Mouse (Mus musculus): ENCODE measurements around the gene Nt5c2. TPM values are rescaled to one million over a fixed set of nuclear protein-coding genes. Genes with fewer than 3 reads are reported as not detected.

The Nt5c2 gene
- total RNA-seq, 1 experiment from 2014 or later, result 98.9 TPM

DNA sequence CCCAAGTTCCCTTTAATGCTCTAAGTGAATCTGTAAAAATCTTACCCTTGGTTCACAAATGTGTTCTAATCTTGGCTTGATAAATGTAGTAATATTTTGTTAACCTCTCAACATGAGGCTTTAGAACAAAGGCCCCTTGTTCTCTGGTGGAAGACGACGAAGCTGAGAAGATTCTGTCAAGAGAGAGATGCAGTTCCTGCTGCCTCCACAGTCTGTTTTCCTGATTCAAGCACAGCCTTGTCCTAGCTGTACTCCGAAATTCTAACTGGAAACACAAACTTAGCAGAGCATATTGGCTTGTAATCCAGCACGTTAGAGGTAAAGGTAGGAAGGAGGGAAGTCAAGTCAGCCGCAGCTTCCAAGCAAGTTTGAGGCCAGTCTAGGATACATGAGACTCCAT, 62.0 kb downstream of the Nt5c2 start:
- ATAC-seq (replicated peaks; ENCODE audit: low read depth, poor library complexity, severe bottlenecking), result no peak

DNA sequence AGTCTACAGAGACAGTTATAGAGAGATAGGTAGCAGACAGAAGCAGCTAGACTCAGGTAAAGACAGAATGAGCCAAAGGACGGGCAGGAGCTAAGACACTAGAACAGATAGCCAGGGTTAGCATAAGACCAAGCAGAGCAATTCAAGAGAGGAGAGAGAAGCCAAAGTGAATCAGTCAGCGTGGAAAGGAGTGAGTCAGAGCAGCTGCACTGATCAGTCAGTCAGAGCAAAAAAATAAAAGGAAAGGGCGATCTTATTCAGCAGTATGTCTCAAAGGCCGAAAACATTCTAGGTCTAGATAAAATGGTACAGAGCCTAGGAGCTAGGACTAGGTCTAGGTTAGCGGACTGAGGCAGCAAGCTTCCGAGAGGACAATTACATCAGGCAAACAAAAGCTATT, 70.6 kb downstream of the Nt5c2 start:
- ATAC-seq (replicated peaks; ENCODE audit: low read depth, poor library complexity, severe bottlenecking), result no peak

DNA sequence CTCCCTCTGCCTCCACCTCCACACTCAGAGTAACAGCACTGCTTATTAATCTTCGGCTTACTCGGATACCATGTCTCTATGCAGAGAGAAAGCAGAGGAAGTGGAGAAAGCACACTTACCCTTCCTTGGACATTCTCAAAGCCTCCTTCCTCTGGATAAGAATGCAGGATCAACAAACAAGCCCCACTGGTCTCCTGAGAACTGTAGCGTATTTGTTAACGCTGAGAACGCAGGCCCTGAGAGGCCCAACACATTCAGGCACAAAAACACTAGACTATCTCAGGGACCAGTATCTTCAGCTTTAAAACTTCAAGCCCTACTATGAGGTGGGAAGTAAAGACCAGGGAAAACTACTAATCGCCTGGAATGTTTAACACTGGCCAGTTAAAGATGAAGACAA, 77.8 kb downstream of the Nt5c2 start:
- ATAC-seq (replicated peaks; ENCODE audit: low read depth, poor library complexity, severe bottlenecking), result no peak

DNA sequence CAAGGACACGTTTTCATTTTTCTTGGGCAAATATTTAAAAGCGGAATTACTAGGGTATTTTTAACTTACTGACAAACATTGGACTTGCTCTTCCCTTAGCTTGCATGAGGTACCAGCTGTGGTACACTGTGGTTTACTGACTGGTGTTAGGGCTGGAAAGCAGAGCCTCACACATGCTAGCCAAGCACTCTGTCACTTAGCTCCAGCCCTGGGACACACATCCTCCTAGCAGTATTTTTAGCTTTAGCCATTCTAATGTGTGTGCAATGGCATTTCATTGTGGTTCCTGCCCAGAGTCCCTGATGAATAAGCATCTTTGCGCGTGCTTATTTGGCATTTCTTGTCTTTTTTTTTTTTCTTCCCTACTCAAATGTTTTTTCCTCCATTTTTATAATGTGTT, 80.9 kb downstream of the Nt5c2 start:
- ATAC-seq (replicated peaks; ENCODE audit: low read depth, poor library complexity, severe bottlenecking), result peak; percentile 91

DNA sequence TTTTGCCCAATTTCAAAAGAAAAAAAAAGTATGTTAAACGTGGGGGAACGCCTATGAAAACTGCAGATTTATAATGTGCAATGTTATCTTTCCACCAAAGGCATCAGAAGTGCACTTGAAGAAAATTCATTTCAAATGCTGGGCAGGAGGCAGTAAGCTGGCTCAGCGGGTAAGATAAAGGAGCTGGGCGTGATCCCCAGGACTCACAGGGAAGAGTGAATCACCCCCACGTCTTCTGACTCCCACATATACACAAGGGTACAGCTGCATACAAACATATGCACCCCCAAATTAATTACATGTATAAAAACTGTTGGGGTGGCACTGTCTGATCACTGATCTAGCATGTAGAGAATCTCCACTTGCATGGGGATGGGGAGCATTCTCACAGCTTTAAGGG, 82.3 kb downstream of the Nt5c2 start:
- no peak for ATAC-seq (replicated peaks; ENCODE audit: low read depth, poor library complexity, severe bottlenecking)

DNA sequence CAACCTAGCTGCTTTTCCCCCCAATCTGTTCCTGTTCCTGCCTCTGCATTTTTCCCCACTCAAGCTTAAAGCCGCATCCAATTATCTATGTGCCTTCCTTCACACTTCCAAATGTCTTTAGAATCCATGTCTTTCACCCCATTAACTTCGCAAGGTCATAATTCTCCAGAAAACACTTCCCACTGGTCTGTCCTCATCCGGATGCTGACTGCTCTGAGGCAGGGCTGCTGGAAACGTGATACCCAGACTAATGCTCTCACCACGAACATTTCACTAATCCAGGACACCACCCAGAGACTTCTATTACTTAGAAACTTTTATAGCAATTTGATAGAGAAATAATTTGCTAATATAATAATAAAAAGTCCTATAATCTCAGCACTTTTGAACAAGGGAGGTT, 84.9 kb downstream of the Nt5c2 start:
- no peak for ATAC-seq (replicated peaks; ENCODE audit: low read depth, poor library complexity, severe bottlenecking)

DNA sequence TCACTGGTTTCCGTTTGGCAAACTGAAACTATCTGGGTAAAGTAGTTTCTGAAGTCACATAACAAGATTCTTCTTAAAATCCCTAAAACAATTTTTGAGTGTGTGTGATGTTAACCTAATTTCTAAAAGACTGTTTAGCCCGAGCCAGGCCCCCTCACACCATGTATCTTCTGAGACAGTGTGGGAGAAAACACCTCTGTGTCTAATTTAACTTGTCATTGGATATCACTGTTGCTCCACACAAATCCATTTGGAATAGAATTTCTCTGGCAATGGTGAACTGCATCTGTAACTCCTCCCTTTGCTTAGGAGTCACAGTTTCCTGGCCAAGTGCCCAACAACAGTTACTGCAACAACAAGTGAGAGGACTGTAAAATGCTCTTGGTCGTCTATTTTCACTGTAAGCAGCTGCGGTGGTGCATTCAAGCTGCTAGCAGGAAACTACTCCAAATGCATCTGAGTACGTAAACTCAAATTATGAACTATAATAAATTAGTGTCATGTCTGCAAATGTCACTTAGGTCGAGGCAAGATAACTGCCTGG, 85.8 kb downstream of the Nt5c2 start:
- ATAC-seq (replicated peaks; ENCODE audit: low read depth, poor library complexity, severe bottlenecking), result no peak

DNA sequence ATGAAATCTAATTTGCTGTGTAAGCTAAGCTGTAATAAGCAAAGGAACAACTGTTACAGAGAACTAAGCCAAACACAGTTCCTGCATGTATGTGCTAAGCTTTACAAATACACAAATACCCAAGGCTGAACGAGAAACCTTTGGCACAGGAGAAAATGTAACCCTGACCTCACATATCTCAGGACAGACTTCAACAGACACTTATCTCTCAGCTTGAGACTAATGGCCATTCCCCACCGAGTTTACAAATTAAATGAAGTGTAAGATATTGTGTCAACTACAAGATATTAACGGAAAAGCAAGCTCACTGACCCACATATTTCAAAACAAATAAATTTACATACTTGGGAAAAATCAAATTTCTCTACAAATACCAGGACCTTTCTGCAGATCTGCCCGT, 86.8 kb downstream of the Nt5c2 start:
- no peak for ATAC-seq (replicated peaks; ENCODE audit: low read depth, poor library complexity, severe bottlenecking)

DNA sequence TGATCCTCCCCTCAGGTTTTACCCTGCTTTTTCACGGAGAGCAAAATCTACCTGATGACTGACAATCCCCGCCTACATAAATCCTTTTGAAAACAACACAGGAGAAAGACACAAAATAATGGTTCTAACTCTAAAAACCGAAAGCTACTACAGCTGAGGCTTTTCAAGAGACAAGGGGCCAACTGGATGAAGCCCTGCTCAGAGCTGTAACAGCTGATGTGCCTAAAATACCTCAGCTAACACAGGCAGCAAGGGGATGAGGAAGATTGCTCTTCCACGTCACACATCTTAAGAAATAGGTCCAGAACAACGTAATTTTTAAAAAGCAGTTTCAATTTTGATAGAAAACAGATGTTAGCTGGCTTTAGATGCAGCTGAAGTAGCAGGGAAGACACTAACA, 88.0 kb downstream of the Nt5c2 start:
- no peak for ATAC-seq (replicated peaks; ENCODE audit: low read depth, poor library complexity, severe bottlenecking)

DNA sequence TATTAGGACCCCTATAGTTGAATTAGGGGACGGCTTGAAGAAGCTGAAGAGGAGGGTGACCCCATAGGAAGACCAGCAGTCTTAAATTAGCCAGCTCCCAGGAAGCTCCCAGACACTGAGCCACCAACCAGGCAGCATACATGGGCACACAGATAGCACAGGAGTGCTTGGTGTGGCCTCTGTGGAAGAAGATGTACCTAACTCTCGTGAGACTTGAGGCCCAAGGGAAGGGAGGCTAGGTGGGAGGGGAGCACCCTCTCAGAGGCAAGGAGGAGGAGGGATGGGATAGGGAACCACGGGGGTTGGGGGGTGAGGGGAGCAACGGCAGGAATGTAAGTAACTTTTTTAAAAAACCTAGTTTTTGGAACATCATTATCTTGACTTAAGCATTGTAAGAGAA, 88.6 kb downstream of the Nt5c2 start:
- ATAC-seq (replicated peaks; ENCODE audit: low read depth, poor library complexity, severe bottlenecking), result no peak

DNA sequence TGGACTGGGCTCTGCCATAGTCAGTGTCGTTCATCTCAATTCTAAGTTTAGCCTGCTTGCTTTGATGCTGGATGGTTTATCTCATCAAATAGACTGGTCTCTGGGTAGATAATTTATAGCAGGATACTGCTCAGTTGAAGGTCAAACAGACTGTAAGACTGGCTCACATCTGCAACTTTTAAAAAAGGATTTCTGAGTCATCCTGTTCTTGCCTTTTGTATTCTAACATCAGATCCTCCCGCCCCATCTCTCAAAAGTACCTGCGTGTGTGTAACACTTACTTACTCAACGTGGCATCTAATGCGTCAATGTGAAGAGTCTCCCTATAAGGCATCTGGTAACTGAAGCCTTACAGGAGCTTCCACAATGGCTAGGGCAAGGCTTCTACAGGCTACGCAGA, 94.4 kb downstream of the Nt5c2 start:
- ATAC-seq (replicated peaks; ENCODE audit: low read depth, poor library complexity, severe bottlenecking), result no peak

DNA sequence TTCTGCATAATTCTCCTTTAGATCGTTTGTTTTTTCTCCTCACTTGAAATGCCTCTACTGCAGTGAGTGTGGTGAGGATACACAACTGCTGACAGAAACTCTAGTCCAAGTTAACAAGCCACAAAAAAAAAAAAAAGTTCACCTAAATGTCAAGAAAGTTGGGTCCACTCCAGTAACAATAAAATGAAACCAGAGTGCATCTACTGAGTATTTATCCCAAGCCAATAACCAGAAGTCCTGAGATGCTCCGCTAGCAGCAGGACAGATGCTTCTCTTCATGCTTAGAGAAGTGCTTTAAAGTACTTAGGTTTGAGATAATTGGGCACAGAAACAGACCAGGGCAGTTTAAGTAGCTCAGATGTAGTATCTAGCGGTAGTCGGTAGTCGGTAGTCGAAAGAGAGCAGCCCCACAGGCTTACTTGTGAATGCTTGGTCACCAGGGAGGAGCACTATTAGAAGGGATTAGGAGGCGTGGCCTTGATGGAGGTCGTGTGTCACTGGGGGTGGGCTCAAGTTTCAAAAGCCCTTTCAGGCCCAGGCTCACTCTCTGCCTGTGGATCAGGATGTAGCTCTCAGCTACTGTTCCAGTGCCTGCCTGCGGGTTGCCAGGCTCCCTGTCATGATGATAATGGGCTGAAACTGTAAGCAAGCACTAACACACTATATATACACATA, 99.4 kb downstream of the Nt5c2 start:
- no peak for ATAC-seq (replicated peaks; ENCODE audit: low read depth, poor library complexity, severe bottlenecking)

DNA sequence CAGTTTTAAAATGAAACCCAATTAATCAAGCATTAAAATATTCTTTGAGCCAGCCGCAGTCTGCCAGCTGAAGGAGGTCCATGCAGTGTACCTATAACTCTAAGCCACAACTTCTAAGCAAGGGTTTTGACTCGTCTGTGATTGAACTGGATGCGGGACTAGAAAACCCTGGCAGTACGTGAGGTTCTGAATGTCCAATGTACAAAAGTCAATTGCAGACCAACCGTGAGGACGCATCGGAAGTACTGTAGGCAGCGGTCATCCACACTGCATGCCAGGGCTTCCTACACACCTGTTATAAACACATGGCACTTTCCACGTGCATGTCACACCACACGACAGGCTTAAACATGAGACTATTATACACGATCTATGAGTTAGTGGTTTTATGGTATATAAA, 101.3 kb downstream of the Nt5c2 start:
- no peak for ATAC-seq (replicated peaks; ENCODE audit: low read depth, poor library complexity, severe bottlenecking)

DNA sequence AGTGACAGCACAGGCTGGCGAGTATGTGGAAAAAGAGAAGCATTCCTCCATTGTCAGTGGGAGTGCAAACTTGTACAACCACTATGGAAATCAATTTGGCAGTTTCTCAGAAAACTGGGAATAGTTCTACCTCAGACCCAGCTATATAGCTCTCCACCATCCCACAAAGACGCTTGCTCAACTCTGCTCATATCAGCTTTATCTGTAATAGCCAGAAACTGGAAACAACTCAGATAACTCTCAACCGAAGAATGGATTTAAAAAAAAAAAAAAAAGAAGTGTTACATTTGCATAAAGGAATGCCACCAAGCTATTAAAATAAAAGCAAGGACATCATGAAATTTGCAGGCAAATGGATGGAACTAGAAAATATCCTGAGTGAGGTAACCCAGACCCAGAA, 103.5 kb downstream of the Nt5c2 start:
- ATAC-seq (replicated peaks; ENCODE audit: low read depth, poor library complexity, severe bottlenecking), result no peak

DNA sequence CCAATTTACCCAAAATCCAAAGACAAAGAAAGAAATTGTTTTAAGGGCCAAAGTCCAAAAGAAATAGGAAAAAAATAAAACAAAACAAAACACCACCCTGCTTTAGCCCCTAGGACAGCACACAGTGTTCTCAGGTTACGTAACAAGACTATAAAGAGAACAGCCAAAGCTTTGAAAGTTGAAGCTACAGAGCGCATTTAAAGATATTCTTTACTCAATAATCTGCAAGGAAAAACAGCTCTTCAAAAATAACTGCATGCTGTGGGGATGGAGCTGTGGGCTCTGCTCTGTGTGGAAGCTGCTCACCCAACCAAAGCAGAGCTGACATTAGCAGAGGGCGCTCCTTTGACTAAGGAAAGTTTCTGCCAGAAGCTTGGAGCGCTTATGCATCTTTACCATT, 106.0 kb downstream of the Nt5c2 start:
- no peak for ATAC-seq (replicated peaks; ENCODE audit: low read depth, poor library complexity, severe bottlenecking)

DNA sequence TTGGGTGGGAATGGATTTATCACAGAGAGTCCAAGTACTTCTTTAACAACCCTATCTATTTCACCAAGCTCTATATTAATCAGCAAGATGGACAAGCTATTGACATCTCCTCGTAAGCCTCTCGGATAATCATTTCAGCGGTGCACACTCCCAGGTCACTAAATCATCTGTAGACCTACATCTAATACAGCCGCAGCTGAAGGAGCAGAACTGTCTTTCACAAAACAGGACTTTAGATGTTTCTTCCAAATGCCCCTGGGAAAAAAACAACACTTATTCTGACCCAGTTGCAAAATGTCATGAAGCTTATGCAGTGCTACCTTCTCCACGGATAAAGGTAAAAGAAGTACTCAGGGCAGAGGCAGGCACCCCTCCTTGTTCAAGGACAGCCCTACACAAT, 106.7 kb downstream of the Nt5c2 start:
- ATAC-seq (replicated peaks; ENCODE audit: low read depth, poor library complexity, severe bottlenecking), result no peak

DNA sequence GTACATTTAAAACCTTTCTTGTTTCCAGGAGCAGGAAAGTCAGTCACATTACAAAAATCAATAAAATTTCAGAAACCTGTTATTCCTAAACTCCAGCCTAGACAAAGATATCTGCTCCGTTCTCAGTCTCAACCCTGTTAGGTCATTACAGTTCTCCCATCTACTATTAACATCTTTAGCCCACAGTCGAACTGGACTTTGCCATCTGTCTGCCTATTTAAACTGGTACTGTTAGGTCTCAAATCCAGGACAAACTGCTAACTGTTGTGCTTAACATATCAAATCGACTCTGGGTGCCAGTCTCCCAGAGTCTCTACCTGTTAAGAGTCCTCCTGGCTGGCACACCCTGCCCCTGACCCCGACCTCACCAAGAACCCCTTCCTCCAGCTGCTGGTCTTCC, 109.0 kb downstream of the Nt5c2 start:
- ATAC-seq (replicated peaks; ENCODE audit: low read depth, poor library complexity, severe bottlenecking), result no peak

DNA sequence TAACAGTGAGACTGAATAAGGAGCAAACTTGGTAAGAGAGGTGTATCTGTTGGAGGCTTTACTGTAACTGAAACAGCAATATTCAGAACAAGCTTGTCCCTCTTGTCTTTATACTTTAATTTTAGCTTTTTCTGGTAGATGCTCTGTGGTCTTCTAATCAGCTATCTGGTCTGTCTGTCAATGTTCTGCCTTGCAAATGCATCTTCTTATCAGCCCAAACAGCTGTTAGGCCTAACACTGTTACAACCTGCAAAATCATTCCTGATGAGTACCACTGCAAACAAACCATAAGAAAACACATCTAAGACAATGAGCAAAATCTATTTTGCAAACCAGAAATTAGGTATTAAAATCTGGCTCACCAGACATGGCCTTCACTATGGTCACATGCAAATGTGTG, 109.6 kb downstream of the Nt5c2 start:
- peak; percentile 66 for ATAC-seq (replicated peaks; ENCODE audit: low read depth, poor library complexity, severe bottlenecking)

DNA sequence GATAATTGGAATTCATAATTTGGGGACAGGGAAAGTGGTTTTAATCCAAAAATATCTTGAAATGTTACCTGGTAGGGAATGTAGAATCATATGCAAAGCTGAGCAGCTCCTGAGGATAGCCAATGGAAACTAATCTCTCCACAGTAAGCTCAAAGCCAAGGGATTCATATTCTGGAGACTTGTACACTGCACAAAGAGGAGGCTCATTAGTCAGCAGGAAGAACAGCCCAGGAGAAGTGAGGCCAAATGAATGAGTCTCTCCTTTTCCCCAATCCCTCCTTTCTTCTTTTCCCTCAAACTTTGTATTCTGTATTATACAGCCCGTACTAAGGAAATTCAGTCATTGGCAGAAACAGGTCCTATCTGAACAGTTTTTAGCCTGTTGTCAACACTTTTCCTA, 110.0 kb downstream of the Nt5c2 start:
- no peak for ATAC-seq (replicated peaks; ENCODE audit: low read depth, poor library complexity, severe bottlenecking)

DNA sequence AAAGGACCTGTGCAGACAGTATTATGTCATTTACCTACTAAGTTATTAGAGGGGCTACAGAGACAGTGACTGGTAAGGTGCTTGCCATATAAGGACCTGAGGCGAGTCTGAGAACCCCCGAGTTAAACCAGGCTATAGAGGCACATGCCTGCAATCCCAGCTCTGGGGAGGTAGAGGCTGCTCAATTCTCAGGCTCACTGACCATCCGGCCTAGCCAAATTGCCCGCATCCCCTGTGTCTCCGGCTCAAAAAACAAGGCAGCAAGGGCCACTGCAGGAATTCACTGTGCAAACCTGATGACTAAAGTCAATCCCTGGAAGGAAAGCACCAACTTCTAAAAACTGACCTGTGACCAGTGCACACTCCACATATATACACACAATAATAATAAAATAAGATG, 111.6 kb downstream of the Nt5c2 start:
- ATAC-seq (replicated peaks; ENCODE audit: low read depth, poor library complexity, severe bottlenecking), result no peak

DNA sequence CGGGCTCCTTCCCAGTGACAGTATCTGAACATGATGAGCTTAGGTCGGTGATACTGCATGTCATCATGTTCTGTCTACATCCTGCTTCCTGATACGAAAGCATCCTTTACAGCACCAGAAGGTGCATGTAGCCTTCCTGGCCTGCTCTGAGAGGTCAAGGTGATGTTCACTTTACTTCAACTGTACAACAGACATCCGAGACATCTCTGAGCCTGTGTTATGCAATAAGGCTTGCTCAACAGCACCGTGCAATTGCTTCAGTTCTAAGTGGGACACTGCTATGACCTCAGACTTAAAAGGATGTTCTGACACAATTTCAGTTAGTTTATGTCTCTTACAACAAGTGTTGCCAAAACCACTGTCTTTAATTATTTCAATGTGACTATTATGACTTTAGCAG, 113.6 kb downstream of the Nt5c2 start:
- ATAC-seq (replicated peaks; ENCODE audit: low read depth, poor library complexity, severe bottlenecking), result peak; percentile 36

DNA sequence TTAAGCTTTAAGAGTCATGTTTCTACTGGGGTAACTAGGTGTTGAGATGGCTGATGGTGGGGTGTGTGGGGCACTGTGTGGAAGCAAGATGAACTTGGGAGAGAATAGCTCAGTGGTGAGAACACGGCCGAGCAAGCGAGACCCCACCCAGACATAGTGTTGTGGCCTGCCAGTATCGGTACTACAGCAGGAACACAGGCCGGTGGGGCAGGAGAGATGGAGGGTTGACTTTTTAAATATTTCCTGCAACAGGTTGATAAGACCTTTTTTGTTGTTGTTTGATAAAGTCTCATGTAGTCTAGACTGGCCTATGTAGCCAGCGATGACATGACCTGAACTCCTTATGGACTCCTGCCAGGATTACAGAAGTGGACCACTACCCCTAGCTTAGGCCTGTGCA, 114.2 kb downstream of the Nt5c2 start:
- no peak for ATAC-seq (replicated peaks; ENCODE audit: low read depth, poor library complexity, severe bottlenecking)

Data from common myeloid progenitor, adult 5-6 weeks (primary cell).